Mouse (Mus musculus) megakaryocyte, embryonic 14.5 days (primary cell): Measurements from ENCODE around the gene Phc1.

Source experiments
- FLI1 ChIP-seq: IDR thresholded peaks from 2 replicates; pipeline ENCODE4 v1.6.1; 2012; ENCODE audit warnings: low read length, inconsistent platforms, mixed read lengths
- GATA1 ChIP-seq: IDR thresholded peaks from 3 replicates; pipeline ENCODE4 v1.6.1; 2012; ENCODE audit warnings: mixed read lengths, low read length, inconsistent platforms, borderline replicate concordance

DNA sequence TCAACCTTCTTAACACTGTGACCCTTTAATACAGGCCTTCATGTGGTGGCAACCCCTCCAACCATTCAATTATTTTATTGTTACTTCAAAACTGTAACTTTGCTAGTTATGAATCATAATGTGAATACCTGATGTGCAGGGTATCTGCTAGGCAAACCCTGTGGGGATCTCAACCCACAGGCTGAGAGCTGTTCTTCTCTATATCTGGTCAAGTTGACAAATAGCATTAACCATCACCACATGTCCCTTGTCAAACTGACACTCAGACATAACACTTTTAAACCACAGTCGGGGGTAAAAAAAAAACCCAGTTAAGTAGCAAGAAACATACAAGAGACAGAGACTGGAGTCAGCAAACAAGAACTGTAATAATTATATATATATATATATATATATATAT is 55.5 kb downstream of the Phc1 start:
- TF ChIP-seq GATA1 (no peak), FLI1 (no peak)
